Mouse (Mus musculus): ENCODE measurements around the gene Hoxd11.

Hoxd11 gene

DNA sequence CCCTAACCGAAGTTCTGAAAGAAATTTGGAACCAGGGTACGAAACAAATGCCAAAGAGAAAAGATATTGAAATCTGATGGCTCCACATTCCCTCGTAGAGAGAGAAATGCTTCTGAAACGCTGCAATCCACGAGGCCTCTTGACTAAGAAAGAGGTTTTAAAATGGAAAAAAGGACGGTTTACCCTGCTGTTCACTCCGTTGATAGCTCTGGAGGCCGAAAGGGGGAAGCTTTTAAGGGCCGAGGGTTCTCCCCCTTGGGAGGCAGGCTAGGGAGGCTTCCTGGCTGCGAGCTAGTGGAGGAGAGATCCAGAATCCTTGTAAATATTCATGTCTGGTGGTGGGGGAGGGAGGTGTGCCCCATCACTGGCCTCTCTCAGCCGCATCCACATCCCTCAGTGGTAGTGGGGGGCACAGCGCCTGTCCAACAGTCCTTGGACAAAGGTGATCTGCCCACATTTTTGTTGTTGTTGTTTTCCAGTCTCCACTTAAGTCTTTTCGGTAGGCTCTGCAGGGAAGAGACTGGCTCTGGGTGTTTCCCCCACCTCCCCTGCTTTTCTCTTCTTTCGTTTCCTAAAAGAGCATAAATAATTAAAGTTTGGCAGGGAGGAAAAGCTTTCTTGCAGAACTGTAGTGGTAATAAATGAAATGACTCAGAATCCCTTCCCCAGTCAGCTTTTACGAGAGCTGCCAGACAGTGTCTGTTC is at the start of gene Hoxd11:
Gene Hoxd11 (plus strand): TSS at position 667 of the 705 bp plus-strand sequence.
- no peak for DNase-seq (ENCODE audit: extremely low spot score)

DNA sequence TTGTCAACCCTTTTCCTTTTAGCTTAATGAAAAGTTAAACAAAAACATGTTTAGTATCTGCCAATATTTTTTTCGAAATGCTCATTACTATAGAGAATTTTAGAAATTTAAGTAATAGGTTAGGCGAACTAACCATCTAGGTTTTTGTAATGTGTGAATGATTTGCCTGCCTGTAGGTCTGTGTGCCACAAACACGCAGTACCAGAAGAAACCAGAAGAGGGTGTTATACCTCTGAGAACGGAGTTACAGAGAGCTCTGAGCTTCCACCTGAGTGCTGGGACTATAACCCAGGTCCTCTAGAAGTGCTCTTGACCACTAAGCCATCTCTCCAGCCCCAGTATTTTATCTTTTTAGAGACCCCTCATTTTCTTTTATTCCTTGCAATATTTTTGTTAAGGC is 43.9 kb upstream of the Hoxd11 start:
- no peak for DNase-seq (ENCODE audit: extremely low spot score)

GRCm38 (mm10) chr2:74642431-74642830 is 36.9 kb upstream of the Hoxd11 start:
- no peak for DNase-seq (ENCODE audit: extremely low spot score)

DNA sequence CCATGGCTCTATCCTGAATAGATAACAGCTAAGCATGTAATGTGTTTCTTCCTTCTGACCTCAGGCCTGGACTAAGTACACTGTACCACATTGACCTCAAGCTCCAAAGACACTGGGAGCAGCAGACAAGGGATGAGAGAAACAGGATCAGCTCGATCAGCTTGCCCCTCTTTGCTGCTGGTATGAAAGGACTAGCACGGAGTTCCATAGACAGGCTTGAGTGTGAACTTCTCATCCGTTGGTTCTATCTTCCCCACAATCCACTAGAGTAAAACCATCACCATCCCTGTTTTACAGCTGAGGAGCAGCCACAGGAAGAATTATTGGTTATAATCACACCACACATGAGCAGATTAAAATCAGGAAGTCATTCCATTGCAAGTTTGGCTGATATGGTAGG is 33.7 kb upstream of the Hoxd11 start:
- DNase-seq (ENCODE audit: extremely low spot score) = no peak

- DNase-seq (ENCODE audit: extremely low spot score) = peak; percentile 14
Observed at GRCm38 (mm10) chr2:74647082-74647864, 32.1 kb upstream of the Hoxd11 start.

GRCm38 (mm10) chr2:74652996-74653340 is 26.4 kb upstream of the Hoxd11 start:
- no peak for DNase-seq (ENCODE audit: extremely low spot score)

- peak; percentile 35 for DNase-seq (ENCODE audit: extremely low spot score)
Observed at GRCm38 (mm10) chr2:74653781-74654535, 25.4 kb upstream of the Hoxd11 start.

DNA sequence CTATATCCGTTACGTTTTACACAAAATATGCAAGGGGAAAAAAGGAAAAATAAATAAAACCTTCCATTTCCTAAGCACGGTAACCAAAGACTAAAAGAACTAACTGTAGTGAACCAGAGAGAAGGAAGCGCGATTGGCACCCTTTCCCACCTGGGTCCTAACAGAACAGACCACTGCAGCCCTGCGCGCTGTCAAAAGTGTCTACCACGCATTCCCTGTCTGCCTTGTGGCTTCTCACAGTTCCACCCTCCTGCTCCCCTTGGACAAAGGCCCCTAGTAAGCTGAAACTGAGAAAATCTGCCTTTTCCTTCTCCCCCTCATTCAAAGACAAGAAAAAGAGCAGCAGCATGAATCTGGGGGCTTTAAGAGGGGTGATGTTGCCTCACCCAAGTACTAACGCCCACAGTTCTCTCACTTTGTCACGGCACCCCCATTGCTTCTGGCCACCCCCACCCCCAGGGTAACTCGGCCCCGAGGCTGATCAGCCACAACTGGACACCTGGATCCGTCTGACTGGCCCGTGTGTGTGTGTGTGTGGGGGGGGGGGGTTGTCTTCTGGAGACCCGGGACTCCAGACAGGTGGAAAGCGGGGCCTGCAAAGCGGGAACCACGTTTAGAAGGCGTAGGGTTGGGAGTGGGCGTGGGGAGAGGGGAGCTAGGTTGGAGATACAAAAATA is 24.5 kb upstream of the Hoxd11 start:
- peak; percentile 22 for DNase-seq (ENCODE audit: extremely low spot score)

DNA sequence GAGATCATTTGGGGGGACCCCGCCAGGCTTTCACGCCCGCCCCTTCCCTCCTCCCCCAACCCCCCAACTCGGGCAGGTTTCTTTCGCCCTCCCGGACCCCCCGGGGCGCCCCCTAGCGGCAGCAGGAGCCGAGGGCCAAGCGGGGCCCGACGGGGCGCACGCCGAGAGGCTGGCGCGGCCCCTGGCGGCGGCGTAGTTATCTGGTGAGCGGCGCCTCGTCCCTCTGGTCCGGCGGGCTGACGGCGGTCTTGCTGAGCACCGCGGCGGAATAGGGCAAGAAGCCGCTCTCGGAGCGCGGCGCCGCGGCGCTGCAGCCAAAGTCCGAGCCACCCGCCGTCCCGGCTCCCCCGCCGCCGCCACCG is 24.0 kb upstream of the Hoxd11 start:
- peak; percentile 42 for DNase-seq (ENCODE audit: extremely low spot score)

- DNase-seq (ENCODE audit: extremely low spot score) = peak; percentile 58
Observed at GRCm38 (mm10) chr2:74655821-74656631, 23.3 kb upstream of the Hoxd11 start.

DNA sequence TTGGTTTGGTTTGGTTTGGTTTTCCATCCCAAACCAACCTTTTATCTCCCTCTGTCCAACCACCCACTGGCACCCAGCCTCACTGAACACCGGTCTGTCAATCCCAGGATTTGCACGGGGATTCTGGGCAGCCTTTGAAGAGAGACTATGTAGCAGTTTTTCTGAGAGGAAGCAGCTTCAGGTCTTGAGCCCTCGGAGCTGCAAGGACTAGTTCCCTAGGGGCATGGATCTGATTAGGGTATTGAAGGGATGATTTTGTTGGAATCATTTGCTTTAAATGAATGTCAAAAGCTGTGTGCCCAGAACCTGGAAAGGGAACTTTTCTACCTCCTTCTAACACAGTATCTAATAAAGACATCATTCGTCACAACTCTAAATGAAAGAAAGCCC is 22.7 kb upstream of the Hoxd11 start:
- peak; percentile 45 for DNase-seq (ENCODE audit: extremely low spot score)

- DNase-seq (ENCODE audit: extremely low spot score) = peak; percentile 67
Observed at GRCm38 (mm10) chr2:74657251-74658023, 21.9 kb upstream of the Hoxd11 start.

- DNase-seq (ENCODE audit: extremely low spot score) = no peak
Observed at GRCm38 (mm10) chr2:74658024-74658666, 21.2 kb upstream of the Hoxd11 start.

DNA sequence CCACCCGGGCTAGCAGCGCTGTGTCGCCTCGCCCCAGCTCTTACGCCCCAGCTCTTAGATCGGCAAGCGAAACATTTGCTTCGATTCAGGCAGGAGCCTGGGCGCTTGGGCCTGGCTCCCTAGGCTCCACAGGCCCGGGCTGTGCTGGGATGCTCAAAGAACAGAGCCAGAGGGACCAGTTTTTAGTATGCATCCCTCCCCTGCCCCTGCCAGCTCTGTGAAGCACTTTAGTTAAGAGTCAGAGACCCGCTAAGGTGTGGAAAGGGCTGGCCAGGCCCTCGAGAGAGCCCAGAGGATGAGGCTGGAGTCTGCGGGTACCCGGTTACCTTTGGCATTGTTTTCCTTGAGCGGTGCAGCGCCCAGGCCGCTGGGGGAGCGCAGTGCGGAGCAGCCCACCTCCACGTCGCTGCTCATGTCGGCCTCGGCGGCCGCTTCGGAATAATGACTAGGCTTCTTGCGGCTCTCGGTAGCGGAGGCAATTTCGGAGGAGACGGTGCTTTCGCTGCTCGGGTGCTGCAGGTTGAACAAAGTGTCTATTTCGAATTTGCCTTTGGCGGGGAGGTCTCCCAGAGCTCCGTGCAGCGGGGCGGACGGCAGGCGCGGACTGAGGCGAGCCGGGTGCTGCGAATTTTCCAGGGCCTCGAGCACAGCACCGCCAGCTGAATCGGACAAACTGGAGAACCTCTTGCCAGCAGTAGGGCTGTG is 20.5 kb upstream of the Hoxd11 start:
- peak; percentile 65 for DNase-seq (ENCODE audit: extremely low spot score)

- peak; percentile 47 for DNase-seq (ENCODE audit: extremely low spot score)
Observed at GRCm38 (mm10) chr2:74659507-74660005, 19.8 kb upstream of the Hoxd11 start, which contains the start of gene Evx2. Evx2 (minus strand) TSS chr2:74659557.

- DNase-seq (ENCODE audit: extremely low spot score) = peak; percentile 32
Observed at GRCm38 (mm10) chr2:74660421-74661375, 18.7 kb upstream of the Hoxd11 start.

GRCm38 (mm10) chr2:74661685-74662084 is 17.7 kb upstream of the Hoxd11 start:
- peak; percentile 82 for DNase-seq (ENCODE audit: extremely low spot score)
